Mouse (Mus musculus): ENCODE measurements around the gene Rtn4rl2. TPM values are rescaled to one million over a fixed set of nuclear protein-coding genes. Genes with fewer than 3 reads are reported as not detected.
A peak's percentile ranks its signal among the peaks of the same experiment; 100 is the strongest.

The Rtn4rl2 gene
- total RNA-seq, 2 experiments from 2014 or later = 92.3 to 94.5 TPM

DNA sequence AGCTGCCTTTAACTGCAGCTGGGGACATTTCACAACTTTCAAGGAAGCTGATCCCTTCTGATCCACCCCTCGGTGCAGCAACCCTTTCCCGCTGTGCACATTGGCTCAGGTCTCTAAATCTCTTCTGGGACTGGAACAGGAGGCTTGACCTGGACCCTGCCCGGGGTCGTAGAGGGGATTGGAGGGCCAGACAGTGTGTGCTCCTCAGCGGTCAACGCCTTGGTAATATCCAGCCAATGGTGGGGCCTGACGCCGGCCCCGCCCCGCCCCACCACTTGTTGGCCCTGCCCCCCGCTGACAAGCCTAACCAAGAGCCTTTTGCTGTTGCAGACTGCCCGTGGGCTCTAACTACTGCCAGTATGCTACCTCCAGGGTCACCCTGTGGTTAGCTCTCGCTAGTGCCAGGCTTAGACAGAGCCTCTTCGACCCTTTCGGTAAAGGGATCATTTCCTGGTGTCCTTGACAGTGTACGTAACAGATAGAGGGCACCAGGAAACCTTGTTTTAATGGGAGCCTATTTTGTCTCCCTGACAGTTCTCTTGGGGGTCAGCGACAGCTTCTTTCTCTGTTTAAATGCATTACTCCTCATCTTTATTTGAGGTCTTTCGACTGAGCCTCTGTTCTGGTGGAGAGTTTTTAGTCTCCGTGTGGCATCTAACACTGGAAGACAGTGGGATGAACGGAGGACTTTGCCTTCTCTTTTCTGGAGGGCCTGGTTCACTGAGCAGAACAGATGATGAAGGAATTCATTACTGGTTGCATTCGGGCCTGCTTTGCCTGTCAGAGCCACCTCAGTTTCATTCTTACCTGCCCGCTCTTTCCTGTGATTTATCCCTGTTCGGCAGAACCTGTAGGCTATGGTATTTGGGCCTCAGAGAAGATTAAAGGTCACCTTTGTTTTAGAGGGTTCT, 35.1 kb downstream of the Rtn4rl2 start:
- DNase-seq (ENCODE audit: extremely low spot score in 1 of 2, low spot score in 1 of 2) = no peak

- no peak for DNase-seq (ENCODE audit: extremely low spot score in 1 of 2, low spot score in 1 of 2)
These were observed 35.9 kb downstream of the Rtn4rl2 start for GRCm38 (mm10) chr2:84850407-84851129.

- DNase-seq (ENCODE audit: extremely low spot score in 1 of 2, low spot score in 1 of 2) = no peak
These were observed 41.3 kb downstream of the Rtn4rl2 start for GRCm38 (mm10) chr2:84845226-84845625.

DNA sequence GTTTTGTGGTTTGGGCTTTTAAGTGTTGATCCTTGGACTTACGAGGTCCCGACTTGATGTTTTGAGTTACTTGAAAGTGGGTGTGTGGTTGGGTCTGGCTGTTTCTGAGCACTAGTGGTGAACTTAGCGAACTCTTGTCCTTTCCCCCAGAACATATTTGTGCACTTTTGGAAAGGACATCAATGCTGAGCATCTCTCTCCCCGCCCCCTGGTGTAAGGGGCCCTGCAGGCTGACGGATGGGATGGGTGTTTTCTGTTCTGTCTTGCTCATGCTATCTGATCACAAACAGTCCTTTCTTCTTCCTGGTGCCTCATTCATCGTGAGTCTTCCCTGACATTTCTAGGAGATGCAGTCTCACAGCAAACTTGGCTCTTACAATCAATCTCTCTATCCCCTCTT, 42.9 kb downstream of the Rtn4rl2 start:
- no peak for DNase-seq (ENCODE audit: extremely low spot score in 1 of 2, low spot score in 1 of 2)

DNA sequence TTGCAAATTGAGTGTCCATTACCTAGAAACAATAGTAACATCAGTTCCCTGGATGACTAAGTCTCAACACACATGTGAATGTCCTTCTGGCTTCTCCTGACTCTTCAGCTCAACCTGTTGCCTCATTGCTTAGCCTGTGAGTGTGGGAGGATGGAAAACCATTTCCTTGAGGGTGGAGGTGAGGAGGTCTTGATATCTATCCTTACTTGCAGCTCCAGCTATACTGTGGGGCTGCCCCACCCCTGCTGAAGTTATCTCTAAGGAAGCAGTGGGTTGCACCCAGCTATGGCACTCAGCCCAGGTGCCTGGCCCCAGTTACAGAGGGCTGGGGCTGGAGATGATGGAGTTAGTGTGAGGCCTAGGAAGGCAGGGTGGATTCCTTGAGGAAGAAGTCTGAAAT, 44.6 kb downstream of the Rtn4rl2 start:
- no peak for DNase-seq (ENCODE audit: extremely low spot score in 1 of 2, low spot score in 1 of 2)

GRCm38 (mm10) chr2:84840748-84841563, 45.6 kb downstream of the Rtn4rl2 start:
- DNase-seq (ENCODE audit: extremely low spot score in 1 of 2, low spot score in 1 of 2) = no peak

GRCm38 (mm10) chr2:84840016-84840747, 46.3 kb downstream of the Rtn4rl2 start:
- DNase-seq (ENCODE audit: extremely low spot score in 1 of 2, low spot score in 1 of 2) = no peak

DNA sequence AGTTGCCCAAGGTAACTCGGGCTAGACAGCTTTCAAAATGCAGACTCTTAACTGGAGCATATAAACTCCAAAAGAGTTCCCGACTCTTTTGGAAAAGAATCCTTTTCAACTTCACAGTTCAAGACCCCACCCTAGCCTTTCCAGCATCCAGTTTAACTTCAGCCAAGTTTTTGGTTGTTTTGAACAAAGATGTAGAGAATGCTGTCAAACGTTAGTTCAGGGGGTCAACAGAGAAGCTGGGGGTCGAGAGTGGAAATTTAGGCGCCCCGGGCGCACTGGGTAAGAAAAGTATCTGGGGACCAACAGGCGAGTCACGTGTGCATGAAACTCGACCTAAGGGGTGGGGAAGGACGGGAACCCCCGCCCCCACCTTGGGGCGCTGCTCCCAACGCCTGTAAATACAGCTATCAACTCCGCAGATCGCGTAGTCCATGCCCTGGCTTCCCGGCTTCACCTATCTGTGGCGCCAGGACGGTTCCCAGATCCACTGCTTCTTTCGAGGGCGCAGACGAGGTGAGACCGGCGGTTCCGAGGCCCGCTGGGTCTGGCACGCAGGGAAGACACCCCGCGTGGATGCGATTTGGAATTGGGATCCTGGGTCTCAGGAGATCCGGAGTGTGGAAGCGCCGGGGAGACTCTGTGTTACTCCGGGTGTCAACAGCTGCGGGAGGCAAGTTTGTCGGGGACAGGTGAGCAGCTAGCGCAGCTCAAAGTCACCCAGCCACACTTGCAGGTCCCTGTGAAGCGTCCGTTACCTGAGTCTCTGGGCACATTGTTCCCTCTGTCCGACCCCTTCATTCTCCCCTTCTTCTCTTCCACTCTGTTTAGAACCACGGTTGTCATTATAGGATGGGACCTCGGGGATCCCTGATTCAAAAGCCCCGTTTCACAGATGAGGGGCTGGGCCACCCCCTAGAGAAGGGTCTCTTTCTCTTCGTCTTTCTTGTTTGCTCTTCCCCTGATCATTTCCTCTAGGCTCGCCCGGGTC, 47.2 kb downstream of the Rtn4rl2 start:
- DNase-seq (ENCODE audit: extremely low spot score in 1 of 2, low spot score in 1 of 2) = no peak

- no peak for DNase-seq (ENCODE audit: extremely low spot score in 1 of 2, low spot score in 1 of 2)
These were observed 47.9 kb downstream of the Rtn4rl2 start, which contains the start of gene Slc43a1 for GRCm38 (mm10) chr2:84838593-84838949. Gene Slc43a1, plus strand, starts transcription at chr2:84838850.

- no peak for DNase-seq (ENCODE audit: extremely low spot score in 1 of 2, low spot score in 1 of 2)
These were observed 48.5 kb downstream of the Rtn4rl2 start for GRCm38 (mm10) chr2:84837817-84838592.

GRCm38 (mm10) chr2:84837107-84837506, 49.4 kb downstream of the Rtn4rl2 start:
- DNase-seq (ENCODE audit: extremely low spot score in 1 of 2, low spot score in 1 of 2) = no peak

DNA sequence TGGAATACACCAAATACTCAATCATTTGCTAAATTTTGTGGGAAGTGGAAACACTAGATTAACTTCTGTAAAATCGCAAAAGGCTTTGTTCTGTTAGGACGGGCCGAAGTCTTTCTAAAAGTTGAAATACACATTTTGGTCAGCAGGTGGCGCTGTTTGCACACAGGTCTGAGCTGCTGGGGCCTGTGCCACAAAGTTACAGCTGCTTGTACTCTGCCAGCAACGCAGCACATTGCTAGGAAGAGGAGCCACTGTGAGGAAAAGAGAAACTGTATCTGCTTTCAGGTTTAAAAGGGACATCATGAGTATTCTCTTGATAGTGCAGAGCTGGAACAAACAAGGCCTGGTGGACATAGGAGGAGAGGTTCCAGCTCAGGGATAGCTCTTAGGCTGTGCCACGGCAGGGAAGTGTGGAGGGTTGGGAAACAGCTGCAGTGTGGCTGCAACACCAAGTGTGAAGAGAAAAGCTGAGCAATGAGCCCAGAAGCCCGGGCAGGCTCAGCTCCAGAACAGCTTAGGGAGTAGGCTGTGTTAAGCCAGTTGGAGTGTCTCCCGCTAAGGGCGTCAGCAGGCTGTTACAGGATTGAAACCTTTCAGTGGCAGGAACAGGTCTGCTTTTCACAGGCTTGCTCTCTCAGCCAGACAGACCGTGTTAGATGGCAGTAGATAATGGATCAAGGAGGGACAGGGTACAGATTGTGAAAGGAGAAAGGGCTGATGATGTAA, 54.7 kb downstream of the Rtn4rl2 start:
- DNase-seq (ENCODE audit: extremely low spot score in 1 of 2, low spot score in 1 of 2) = peak; percentile 67 to 88

DNA sequence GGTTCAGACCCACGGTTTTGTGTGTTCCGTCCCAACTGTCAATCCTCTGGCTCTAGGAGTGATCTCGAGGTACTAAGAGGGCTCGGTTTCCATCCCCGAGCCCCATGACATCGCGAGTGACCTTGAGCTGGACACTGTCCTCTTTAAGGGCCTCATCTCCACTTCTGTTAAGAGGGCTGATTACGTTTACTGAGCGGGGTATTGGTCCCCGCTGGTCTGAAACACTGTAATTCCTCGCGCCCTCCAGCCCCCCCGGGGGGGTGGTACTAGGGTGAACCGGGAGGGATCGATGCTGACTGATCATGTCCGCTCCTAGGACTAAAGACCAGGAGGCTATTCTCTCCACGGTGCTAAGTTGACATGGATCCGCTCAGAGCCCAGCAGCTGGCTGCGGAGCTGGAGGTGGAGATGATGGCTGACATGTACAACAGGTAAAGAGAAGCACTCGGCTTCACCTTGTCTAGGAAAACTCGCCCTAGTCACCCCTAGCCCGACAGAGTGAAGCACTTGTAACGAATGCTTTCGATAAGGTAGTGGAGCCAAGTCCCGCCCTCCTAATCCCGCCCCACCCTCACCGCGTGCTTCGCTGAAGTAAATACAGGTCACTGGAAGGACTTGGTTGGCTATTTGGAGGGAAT, 59.1 kb downstream of the Rtn4rl2 start:
- DNase-seq (ENCODE audit: extremely low spot score in 1 of 2, low spot score in 1 of 2) = no peak

GRCm38 (mm10) chr2:84826488-84827282, 59.8 kb downstream of the Rtn4rl2 start, which contains the start of gene Timm10:
Gene Timm10, plus strand, starts transcription at chr2:84826997.
- peak; percentile 67 to 72 for DNase-seq (ENCODE audit: extremely low spot score in 1 of 2, low spot score in 1 of 2)

DNA sequence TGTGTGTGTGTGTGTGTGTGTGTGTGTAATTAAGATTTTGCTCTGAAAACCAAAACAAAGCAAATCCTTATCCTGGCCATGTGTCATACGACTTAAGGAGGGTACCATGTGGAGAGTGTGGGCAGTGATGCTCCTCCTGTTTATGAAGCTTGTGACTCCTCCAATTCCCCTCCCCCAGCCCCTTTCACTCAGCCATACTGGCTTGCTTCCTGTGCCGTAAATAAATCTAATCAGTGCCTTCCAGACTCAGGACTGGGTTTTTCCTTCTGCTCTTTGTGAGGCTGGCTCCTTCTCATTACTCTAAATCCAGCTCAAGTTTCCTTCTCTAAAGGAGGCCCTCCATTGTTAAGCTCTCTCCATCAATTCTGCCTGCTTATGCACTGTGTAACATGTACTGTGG, 63.3 kb downstream of the Rtn4rl2 start:
- no peak for DNase-seq (ENCODE audit: extremely low spot score in 1 of 2, low spot score in 1 of 2)

GRCm38 (mm10) chr2:84822552-84822951, 64.0 kb downstream of the Rtn4rl2 start, which contains the start of gene Smtnl1:
Gene Smtnl1, minus strand, starts transcription at chr2:84822652.
- DNase-seq (ENCODE audit: extremely low spot score in 1 of 2, low spot score in 1 of 2) = no peak
